Mouse (Mus musculus) myocyte (in vitro differentiated cells): Measurements from ENCODE around the gene Fam198b.

ENCODE experiments used
- MYOD1 ChIP-seq, 3 experiments: IDR thresholded peaks; one replicate each; pipeline ENCODE4 v1.6.1; 2011; ENCODE audit warnings: control low read depth in 2 of 3, low read depth in 2 of 3, mild to moderate bottlenecking in 2 of 3, moderate library complexity in 1 of 3; ENCODE audit not compliant: insufficient read length in 2 of 3, control insufficient read depth in 1 of 3
- POLR2A ChIP-seq: IDR thresholded peaks from one replicate; pipeline ENCODE4 v1.6.1; 2011; ENCODE audit warnings: low read depth, mild to moderate bottlenecking, control low read depth, moderate library complexity; ENCODE audit not compliant: insufficient read length
- POLR2AphosphoS2 ChIP-seq: IDR thresholded peaks from one replicate; pipeline ENCODE4 v1.6.1; 2011; ENCODE audit warnings: low read depth, control low read depth; ENCODE audit not compliant: insufficient read length
- TCF12 ChIP-seq: IDR thresholded peaks from one replicate; pipeline ENCODE4 v1.6.1; 2011; ENCODE audit warnings: mild to moderate bottlenecking, control low read depth; ENCODE audit not compliant: poor library complexity, insufficient read depth, severe bottlenecking
- USF1 ChIP-seq: IDR thresholded peaks from one replicate; pipeline ENCODE4 v1.6.1; 2011; ENCODE audit warnings: low read depth, mild to moderate bottlenecking, control low read depth, moderate library complexity

DNA sequence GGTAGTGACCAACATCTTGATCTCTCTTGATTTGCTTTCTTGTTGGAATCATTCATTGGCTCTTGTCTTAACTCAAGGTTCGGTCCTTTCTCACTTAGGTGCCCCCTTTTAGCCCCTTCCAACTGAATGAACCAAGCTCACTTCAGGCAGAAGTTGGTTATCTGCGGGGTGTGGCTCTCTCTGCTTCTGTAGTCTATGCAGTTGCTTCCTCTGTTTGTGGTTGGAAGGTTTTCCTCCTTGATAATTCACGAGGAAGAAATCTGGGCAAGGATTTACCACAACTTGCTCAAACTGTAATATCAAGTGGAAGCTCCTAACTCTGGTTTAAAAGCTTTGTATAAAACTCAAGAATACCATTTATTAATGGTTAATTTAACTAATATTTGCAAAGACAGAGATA is 26.8 kb downstream of the Fam198b start:
- TF ChIP-seq POLR2A (no peak), MYOD1 (IDR thresholded peaks at IDR 0.05; ENCODE audit: control insufficient read depth in 1 of 3, insufficient read length in 2 of 3, low read depth in 2 of 3) (no peak), POLR2AphosphoS2 (no peak), TCF12 (no peak), USF1 (no peak)
